Mouse (Mus musculus) embryonic facial prominence, embryonic 15.5 days (tissue): ENCODE data around the gene Snap25. TPM values are rescaled to one million over a fixed set of nuclear protein-coding genes. Genes with fewer than 3 reads are reported as not detected.

Source experiments
- ATAC-seq: fragments of 200-750 bp; cut with Nextera tagmentation; 2 replicates; pipeline ENCODE4 v1.8.0; 2017; ENCODE audit warnings: low read depth, moderate TSS enrichment; ENCODE audit not compliant: insufficient number of reproducible peaks, low FRiP score, low TSS enrichment
- H3K27ac ChIP-seq: fragments of 300-500 bp; sonication (generic); replicated peaks from 2 replicates; pipeline ENCODE4 v1.5.1; 2015; ENCODE audit warnings: mild to moderate bottlenecking, inconsistent platforms
- H3K27me3 ChIP-seq: fragments of 300-500 bp; sonication (generic); 2 replicates; pipeline ENCODE4 v1.6.1; 2015; ENCODE audit warnings: inconsistent platforms
- H3K36me3 ChIP-seq: fragments of 300-500 bp; sonication (generic); 2 replicates; pipeline ENCODE4 v1.6.1; 2015; ENCODE audit warnings: mild to moderate bottlenecking, inconsistent platforms
- H3K4me1 ChIP-seq: fragments of 300-500 bp; sonication (generic); 2 replicates; pipeline ENCODE4 v1.6.1; 2015; ENCODE audit warnings: inconsistent platforms
- H3K4me2 ChIP-seq: fragments of 300-500 bp; sonication (generic); replicated peaks from 2 replicates; pipeline ENCODE4 v1.6.1; 2015; ENCODE audit warnings: mild to moderate bottlenecking, inconsistent platforms
- H3K4me3 ChIP-seq: fragments of 300-500 bp; sonication (generic); replicated peaks from 2 replicates; pipeline ENCODE4 v1.5.1; 2015; ENCODE audit warnings: mild to moderate bottlenecking, inconsistent platforms
- H3K9ac ChIP-seq: fragments of 300-500 bp; sonication (generic); 2 replicates; pipeline ENCODE4 v1.6.1; 2015; ENCODE audit warnings: inconsistent platforms
- H3K9me3 ChIP-seq: fragments of 300-500 bp; sonication (generic); replicated peaks from 2 replicates; pipeline ENCODE4 v1.6.1; 2016; ENCODE audit warnings: inconsistent platforms
- WGBS: fragments of 180-500 bp; shearing (Covaris S2); methylation state at CpG from one replicate; pipeline ENCODE4 v1.1.7; 2015; 5-methylcytosine and 5-hydroxymethylcytosine counted together
- polyA plus RNA-seq: library from polyadenylated mRNA; unstranded; fragments of >200 nt; fragmentation: Nextera tagmentation; extraction: Ambion mirVana; gene quantifications from 2 replicates; pipeline ENCODE4 v1.2.1, GENCODE M21; 2015

Gene Snap25
- polyA plus RNA-seq, 1 experiment from 2014 or later = 7.5 TPM

- Histone ChIP-seq H3K9me3 (no peaks in the 10 kb centered on the region), H3K4me1 (no peaks in the 10 kb centered on the region), H3K27ac (no peak overlapping the region), H3K4me3 (no peak overlapping the region), H3K36me3 (no peaks in the 10 kb centered on the region), H3K9ac (no peak overlapping the region), H3K27me3 (no peaks in the 10 kb centered on the region), H3K4me2 (no peak overlapping the region)
- WGBS = 63% methylated on average over 5 of the region's 5 CpGs
- ATAC-seq = no peak
Observed at GRCm38 (mm10) chr2:136823751-136824716, 110.8 kb downstream of the Snap25 start.

GRCm38 (mm10) chr2:136827612-136828011, 114.4 kb downstream of the Snap25 start:
- H3K4me3 ChIP-seq = no peak overlapping the region
- no peaks in the 10 kb centered on the region for H3K4me1 ChIP-seq
- WGBS = 68% methylated on average over 4 of the region's 4 CpGs
- H3K4me2 ChIP-seq = no peak overlapping the region
- no peaks in the 10 kb centered on the region for H3K27me3 ChIP-seq
- ATAC-seq = no peak
- no peaks in the 10 kb centered on the region for H3K9me3 ChIP-seq
- H3K36me3 ChIP-seq = no peaks in the 10 kb centered on the region
- no peak overlapping the region for H3K9ac ChIP-seq
- H3K27ac ChIP-seq = no peak overlapping the region

Other genes starting within 250 kb of the Snap25 start
- gene Ankef1, start 211.5 kb upstream of the Snap25 start, polyA plus RNA-seq = 0.62 and 1.3 TPM in 2 replicates
- 39.2 and 40.6 TPM in 2 replicates for gene AL731706.2, start 172.2 kb downstream of the Snap25 start, polyA plus RNA-seq
- 6.4 and 7.2 TPM in 2 replicates for gene Slx4ip, start 177.8 kb downstream of the Snap25 start, polyA plus RNA-seq
- 27.8 and 32.4 TPM in 2 replicates for gene AL731706.1, start 177.9 kb downstream of the Snap25 start, polyA plus RNA-seq
- gene Mkks, start 177.9 kb downstream of the Snap25 start, polyA plus RNA-seq = 12.3 and 14.2 TPM in 2 replicates